Mouse (Mus musculus) CH12F3 (cell line): ENCODE data around the gene Syt11.
"Not testable (repeated sequence)": the region's sequence is repeated elsewhere in the genome, so short reads cannot be mapped to it uniquely, and the experiment has no call there.

ENCODE experiments used
- in situ Hi-C: fragments of 300-500 bp; cut with MboI; formaldehyde crosslinking; loops from 2 replicates; pipeline ENCODE4 v1.14.3; 2020; ENCODE audit warnings: low sequenced_read_pairs

The Syt11 gene

DNA sequence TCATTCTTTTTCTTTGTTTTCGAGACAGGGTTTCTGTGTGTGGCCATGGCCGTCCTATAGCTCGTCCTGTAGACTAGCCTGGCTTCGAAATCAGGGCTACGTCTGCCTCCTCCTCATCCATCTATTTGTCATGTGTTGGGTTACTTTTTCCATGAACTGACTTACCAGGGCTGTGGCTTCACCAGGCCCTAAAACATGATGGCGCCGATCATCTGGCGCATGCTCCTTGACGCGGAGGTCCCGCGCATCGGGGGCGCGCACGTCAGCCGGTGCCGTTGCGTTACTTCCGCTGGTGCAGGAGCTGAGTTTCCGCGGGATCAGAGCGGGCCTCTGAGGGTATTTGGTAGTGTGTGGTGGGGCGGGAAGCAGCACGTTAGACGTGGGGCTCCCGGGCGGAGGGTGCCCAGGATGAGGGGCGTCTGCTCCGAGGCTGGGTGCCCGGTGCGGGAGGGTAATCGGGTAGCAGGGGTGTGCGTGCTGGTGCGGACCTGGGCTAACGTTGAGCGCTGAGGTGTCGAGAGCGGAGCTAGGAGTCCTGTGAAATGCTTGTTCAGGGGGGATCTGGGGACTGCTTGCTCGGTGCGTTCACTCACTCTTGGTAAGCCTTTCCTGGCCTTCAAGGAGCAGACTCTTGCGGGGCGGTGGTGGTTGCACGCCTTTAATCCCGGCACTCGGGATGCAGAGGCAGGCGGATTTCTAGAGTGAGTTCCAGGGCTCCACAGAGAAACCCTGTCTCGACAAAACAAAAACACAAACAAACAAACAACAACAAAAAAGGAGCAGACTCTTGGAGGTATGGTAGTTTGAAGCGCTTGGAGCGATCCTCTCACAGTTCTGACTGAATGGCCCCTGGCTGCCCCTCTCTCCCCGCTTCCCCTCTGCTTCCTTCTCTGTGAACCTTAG, at the start of gene Syt11:
Gene Syt11, minus strand, starts transcription at position 226 of the 903 bp plus-strand sequence.
- in situ Hi-C loops = not testable (repeated sequence)

DNA sequence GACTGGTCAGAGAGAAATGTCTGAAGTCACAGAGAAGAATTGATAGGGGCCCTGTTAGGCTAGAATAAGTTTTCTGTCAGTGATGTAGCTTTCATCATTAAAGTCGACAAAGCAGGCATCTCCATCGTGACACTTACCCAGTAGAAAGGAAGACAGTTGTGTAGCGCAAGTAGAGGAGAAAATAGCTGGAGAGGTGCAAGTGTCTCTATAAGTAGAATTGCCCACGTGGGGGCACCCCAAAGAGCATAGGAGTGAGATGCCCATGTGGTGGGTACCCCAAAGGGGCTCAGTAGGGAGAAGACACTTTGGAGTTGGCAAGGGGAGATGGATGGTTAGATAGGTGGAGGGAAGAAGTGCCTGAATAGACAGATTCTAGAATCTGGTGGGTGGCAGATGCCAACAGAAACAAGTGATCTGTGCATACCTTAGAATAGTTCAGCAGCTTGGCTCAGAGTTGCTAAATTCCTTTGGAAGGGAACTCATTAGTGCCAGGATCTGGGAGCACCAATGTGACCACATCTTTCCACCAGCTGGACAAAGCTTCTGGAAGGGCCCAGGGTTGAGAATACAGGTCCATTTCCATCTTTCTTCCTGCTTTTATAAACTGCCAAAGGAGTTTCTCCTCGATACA, 29.1 kb upstream of the Syt11 start:
- in situ Hi-C loops = no loop called here

DNA sequence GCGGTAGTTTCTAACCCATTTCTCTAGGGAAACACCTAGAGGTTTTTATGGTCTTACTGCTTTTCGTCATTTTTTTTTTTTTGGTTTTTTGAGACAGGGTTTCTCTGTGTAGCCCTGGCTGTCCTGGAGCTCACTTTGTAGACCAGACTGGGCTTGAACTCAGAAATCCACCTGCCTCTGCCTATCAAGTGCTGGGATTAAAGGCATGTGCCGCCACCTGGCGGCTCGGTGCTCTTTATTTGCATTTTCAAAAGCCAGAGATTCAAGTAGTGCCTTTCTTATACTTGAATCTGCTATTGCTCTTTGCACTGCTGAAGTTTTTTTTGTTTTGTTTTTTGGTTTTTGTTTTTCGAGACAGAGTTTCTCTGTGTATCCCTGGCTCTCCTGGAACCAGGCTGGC, 22.5 kb upstream of the Syt11 start:
- in situ Hi-C loops = not testable (repeated sequence)

DNA sequence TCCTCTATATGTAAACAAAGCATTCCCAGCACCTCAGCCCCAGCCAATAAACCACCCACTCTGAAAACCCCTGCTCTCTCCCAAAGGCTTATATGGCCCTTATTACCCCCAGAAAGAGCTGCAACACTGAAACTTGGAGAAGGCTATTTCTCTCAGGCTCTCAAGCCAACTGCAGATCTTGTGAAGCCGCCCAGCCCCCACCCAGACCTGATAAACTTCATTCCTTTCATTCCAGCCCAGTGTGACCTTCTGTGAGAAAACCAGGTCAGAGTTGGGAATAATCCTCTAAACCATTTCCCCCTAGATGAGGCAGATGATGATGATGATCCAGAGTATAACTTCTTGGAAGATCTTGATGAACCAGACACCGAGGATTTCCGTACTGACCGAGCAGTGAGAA, 13.1 kb upstream of the Syt11 start:
- in situ Hi-C loops = not testable (repeated sequence)

DNA sequence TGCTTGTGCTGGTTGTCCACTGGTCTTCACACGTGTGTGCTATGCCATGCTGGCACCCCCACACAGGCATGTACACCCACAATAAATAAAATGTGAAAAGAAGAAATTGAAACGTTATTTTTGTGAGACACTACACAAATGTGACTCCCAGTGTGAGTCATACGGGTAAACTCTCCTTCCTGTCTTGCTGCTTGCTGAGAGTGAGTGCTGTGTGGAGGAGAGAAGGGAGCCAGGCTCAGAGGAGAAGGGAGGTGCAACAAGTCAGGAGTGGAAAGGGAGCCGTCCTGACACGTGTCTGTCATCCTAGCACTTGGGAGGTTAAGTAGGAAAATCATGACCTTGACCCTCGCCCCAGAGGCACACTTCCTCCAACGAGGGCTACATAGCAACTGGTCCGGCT, 11.8 kb upstream of the Syt11 start:
- in situ Hi-C loops = not testable (repeated sequence)

DNA sequence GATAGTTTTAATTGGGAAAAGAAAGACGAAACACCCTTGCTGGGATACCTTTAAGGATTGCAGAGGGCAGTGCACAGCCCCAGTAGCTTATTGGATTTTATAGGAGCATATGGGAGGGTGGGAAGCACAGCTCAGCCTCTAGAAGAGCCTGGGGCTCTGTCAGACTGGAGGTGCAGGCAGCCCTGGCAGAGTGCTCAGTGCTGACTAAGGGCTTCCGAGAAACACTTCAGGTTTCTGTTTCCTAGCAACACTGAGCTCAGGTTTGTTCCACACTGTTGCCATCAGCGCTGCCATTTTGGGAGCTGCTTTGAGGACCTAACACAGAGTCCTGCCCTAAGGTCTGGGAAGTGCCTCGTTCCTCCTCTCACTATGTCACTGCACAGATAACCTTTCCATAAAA, 11.4 kb upstream of the Syt11 start:
- in situ Hi-C loops = not testable (repeated sequence)

DNA sequence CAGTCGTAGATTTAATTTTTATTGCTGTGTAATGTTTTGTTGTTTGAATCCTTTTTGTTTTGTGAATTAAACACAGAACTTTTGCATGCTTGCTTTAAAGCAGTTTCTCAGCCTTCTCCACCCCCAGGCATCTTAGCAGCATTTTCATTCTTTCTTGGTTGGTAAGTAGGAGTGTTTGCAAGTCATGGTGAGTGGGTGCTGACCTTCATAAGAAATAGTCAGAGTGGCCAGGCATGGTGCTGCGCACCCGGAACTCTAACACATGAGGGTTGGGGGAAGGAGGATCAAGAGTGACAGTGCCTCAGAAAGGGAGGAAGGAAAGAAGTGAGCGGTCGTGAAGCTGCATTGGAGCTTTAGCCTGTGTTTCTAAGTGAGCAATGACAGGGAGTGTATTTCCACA, 9.9 kb upstream of the Syt11 start:
- in situ Hi-C loops = no loop called here

DNA sequence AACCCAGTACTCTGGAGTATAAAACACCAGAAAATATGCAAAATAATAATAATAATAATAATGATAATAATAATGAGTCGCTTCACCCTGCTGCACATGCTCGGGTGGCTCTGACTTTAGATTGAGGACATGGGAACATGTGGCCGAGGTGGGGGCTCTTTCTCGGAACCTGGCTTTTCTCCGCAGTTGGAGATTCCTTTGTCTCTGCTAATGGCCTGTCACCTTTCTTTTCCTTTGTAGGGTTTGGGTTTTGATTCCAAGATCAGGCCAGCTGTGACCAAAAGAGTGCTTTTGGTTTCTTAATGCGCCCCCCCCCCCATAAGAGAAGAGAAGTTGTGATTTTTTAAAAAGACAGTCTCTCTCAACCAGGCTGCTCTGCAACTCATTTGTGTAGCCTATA, 1.8 kb downstream of the Syt11 start:
- in situ Hi-C loops = not testable (repeated sequence)

DNA sequence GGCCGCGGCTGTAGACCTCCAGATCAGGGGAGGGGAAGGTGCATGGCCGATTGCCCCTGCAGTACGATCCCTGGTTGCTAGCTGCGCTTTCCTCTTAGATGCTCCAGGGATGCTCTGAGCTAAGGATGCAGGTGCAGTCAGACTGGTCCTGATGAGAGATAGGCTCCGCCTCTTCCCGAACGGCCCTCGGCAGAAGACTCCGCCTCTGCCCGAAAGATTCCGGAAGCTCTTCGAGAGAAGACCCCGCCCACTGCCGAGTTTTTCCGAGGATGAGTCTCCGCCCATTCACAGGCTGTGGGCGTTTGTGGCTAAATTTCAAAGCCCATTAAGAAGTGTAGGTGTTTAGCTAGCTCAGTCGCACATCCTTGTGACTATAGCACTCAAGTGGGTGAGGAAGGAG, 2.6 kb downstream of the Syt11 start:
- in situ Hi-C loops = not testable (repeated sequence)

DNA sequence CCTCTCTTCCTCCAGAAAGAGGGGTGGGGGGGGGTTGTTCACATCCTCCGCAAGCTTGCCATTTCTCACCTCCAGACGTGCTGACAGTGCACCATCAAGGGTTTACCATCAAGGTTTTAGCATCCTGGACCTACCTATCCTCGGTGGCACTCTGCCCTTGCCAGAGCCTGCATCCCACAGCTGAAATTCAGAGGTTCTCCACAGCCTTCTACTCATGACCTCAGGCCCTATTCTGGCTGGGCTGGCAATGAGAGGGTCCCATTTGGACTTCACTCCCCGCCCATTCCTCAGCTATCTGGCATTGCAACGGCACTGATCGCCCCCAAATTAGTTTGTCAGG, 3.1 kb downstream of the Syt11 start:
- in situ Hi-C loops = not testable (repeated sequence)

DNA sequence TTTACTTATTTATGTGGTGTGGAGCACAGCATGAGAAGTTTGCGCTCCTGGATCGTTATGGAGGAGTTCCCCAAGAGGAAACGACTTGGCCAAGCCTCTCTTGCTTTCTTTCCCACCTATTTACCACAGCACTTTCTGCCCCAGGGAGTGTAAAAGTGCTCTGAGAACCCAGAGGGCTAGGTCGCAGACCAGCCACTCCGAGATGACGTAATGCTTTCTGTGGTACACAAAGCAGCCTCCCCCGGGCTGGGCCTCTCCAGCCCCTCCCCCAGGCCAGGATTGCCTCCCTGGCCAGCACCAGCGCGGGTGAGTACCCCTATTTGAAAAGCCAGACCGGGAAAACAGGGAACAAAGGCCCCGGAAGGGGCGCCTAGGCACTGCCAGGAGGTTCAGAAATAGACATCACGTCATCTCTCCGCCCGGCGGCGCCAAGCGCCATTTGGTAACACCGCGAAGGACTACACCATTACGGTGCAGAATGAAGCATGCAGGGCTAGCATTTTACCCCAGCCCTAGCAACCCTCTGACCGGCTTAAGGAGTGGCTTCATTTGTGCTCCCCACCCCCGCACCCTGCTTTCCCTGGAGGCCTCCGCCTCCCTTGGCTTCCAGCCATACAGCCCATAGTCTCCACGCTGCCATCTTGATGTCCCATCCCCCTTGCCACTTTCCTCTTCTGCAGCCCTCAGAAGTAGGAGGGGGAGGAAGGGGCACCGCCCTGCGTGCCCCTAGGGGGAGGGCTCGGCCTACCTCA, 3.6 kb downstream of the Syt11 start:
- in situ Hi-C loops = not testable (repeated sequence)

DNA sequence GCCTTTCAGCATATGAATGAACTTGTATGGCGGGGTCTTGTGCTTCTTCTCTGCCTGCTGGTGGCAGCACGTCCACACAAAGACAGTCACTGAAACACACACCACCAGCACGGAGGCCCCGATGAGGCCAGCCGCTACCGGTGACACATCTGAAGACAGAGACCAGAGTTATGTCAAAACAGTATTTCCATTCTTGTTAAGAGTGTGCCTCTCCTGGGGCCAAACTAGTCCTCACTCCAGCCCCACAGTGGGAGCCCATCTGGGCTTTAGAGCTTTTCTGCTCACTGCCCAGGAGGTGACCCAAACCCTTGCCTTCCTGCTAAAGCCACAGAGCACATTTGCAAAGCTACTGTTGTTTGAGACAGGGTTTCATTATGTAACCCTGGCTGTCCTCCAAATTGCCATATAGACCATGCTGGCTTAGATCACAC, 12.5 kb downstream of the Syt11 start:
- in situ Hi-C loops = no loop called here

DNA sequence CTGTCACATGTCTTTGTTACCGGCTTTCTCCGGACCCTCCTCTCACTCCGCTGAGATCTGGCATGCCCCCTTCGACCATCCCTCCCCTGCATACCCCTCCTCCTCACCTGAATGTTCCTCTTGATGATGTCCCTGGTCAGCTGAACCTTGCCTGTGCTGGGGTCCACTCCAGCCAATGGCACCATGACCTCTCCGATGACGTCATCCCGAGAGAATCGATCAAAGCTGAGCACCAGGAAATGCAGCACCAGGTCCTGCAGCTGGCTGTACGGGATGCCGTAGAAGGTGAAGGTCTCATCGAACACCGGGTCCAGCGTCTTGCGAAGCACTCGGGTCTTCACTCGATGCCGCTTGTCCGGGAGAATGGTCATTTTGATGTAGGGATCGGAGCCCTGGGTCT, 13.3 kb downstream of the Syt11 start:
- in situ Hi-C loops = no loop called here

DNA sequence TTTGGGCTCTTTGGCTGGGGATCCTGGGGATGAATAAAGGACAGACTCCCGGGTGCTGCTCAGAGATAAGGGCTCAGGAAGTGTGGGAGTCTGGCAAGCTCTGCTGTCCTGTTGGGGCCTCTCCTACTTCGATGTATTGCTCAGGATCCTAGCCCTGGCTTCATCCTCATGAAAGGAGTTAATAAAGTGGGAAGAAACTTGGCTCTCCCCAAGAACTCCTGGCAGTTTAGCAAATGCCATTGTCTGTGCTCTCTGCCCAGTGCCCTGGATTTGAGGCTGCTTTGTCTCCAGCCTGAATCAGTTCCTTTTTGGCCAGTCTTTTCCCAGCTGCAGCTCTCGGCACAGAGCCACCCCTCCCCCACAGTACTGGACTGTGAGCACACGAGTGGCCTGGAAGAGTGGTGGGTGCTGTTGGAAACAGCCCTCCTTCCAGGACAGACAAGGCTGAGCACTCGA, 16.9 kb downstream of the Syt11 start:
- in situ Hi-C loops = no loop called here

DNA sequence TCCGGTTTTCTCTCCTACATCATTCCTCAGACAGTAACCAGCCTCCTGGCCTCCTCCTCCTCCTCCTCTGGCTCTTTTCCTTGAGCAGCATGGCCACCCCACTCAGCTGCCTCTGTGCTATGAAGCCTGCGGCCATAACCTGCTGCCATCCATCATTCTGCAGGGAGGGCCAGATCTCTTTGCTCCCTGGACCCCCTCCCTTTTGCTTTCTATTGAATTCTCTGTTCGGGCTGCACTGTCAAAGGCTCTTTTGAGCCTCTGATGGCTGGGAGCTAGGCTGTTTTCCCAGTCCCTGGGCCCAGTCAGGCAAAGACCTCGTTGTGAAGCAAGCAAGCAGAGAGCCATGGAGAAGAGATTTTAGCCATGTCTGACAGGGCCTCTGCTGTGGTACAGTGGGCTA, 18.7 kb downstream of the Syt11 start:
- in situ Hi-C loops = no loop called here

DNA sequence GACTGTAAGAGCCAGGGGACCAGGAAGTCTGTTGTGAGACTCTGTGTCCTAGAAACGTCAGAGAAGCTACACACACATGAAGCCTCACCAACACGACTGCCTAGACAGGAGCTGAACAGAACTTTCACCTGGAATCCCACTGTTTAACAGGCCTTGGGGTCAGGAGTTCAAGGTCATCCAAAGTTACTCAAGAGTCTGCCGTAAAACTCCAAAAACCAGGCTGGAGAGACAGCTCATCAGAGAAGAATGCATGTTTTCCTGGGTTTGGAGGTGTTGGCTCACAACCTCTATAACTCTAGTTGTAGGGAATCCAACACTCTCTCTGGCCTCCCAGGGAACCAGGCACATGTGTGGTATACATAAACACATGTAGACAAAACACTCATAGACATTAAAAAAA, 19.4 kb downstream of the Syt11 start:
- in situ Hi-C loops = no loop called here

DNA sequence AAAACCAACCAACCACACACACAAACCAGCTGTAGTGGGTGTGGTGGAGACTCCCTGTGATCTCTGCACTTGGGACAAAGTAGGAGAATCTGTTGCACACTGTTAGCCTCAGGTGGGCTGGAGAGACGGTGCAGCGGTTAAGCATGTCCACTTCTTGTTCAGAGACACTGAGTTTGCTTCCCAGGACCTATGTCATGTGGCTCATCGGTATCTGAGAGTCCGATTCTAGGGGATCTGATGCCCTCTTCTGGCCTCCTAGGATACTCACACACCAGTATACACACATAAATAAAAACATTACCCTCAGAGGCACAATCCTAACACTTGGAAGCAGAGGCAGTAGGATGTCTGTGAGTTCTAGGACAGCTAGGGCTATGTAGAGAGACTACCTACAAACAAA, 20.7 kb downstream of the Syt11 start:
- in situ Hi-C loops = no loop called here

DNA sequence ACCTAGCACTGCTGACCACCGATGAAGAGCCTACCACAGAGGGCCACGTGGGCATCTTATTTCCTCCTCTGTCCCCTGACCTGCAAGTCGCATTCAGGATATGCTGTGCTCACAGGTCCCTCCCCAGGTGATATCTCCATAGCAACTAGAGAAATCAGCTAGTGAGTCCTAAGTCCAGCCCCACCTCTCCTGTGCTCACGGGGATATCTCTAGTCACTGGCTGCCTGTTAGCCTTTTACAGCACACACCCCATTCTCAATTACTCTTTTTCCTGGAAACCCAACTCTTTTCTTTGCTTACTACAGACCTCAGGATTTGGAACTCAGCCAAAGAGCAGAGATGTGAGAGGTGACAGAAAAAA, 28.1 kb downstream of the Syt11 start:
- in situ Hi-C loops = no loop called here

DNA sequence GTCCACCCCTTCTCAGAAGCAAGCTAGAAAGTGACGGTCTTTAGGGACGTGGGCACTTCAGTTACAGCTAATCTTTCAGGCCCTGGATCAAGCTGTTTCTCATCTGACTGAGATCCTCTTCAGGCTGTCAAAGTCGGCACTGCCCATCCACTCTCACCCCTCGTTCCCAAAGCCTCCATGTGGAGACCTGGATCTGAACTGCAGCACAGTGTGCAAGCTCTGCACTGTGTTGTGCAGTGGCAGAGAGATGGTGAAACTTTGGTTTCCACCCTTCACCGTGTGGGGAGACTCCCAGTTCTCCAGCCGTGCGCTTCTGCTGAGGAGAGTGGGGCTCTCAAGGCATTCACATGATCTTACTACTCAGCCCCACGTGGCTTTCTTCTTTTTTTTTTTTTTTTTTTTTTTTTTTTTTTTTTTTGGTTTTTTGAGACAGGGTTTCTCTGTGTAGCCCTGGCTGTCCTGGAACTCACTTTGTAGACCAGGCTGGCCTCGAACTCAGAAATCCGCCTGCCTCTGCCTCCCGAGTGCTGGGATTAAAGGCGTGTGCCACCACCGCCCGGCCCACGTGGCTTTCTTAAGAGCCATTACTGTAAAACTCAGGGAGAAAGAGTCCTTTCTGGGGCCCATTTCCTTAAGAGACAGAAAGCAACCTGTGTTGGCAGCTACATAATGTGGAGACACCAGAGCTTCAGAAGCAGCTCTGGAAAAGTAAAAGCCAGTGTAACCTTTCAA, 28.7 kb downstream of the Syt11 start:
- in situ Hi-C loops = no loop called here

DNA sequence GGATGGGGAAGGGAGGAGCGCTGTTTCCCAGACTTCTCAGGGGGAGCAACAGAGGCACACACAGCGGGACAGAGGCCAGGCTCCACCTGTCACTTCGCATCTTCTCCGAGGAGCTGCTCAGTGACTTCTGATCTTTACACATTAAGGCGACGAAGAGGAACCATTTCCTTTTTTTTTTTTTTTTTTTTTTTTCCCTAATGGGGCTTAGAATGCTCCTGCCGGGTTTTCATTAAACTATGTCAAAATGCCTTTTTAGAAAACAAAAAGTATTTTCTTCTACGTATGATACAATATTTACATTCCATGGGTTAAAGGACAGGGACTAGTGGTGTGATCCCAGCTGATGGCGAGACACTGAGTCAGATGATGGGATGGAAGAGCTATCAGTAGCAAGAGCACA, 29.4 kb downstream of the Syt11 start:
- in situ Hi-C loops = no loop called here

DNA sequence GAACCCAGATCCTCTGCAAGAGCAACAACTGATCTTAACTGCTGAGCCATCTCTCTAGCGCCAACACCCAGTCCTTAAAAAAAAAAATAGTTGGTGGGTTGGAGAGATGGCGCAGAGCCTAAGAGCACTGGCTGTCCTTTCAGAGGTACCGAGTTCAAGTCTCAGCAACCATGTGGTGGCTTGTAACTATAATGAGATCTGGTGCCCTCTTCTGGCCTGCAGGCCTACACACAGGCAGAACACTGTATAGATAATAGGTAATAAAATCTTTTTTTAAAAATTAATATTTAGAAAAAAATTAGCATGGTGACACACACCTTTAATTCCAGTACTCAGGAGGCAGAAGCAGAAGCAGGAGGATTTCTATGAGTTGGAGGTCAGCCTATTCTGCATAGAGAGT, 34.8 kb downstream of the Syt11 start:
- in situ Hi-C loops = no loop called here
